Mouse (Mus musculus) limb, embryonic 12.5 days (tissue): ENCODE data around the gene Fam53b. TPM values are rescaled to one million over a fixed set of nuclear protein-coding genes. Genes with fewer than 3 reads are reported as not detected.
A peak's percentile ranks its signal among the peaks of the same experiment; 100 is the strongest.

ENCODE experiments used
- ATAC-seq: fragments of 200-750 bp; cut with Nextera tagmentation; 2 replicates; pipeline ENCODE4 v1.8.0; 2017; ENCODE audit warnings: low read depth, moderate TSS enrichment; ENCODE audit not compliant: insufficient number of reproducible peaks, insufficient read depth, low FRiP score, low TSS enrichment
- H3K27ac ChIP-seq: fragments of 300-500 bp; sonication (generic); 2 replicates; pipeline ENCODE4 v1.5.1; 2016; ENCODE audit warnings: mild to moderate bottlenecking, moderate library complexity
- H3K27me3 ChIP-seq: fragments of 300-500 bp; sonication (generic); 2 replicates; pipeline ENCODE4 v1.6.1; 2016; ENCODE audit warnings: mild to moderate bottlenecking, moderate library complexity
- H3K36me3 ChIP-seq: fragments of 300-500 bp; sonication (generic); 2 replicates; pipeline ENCODE4 v1.6.1; 2016; ENCODE audit warnings: mild to moderate bottlenecking, moderate library complexity
- H3K4me1 ChIP-seq: fragments of 300-500 bp; sonication (generic); replicated peaks from 2 replicates; pipeline ENCODE4 v1.6.1; 2016
- H3K4me2 ChIP-seq: fragments of 300-500 bp; sonication (generic); 2 replicates; pipeline ENCODE4 v1.6.1; 2016; ENCODE audit warnings: mild to moderate bottlenecking, moderate library complexity
- H3K4me3 ChIP-seq: fragments of 300-500 bp; sonication (generic); replicated peaks from 2 replicates; pipeline ENCODE4 v1.5.1; 2016; ENCODE audit warnings: mild to moderate bottlenecking
- H3K9ac ChIP-seq: fragments of 300-500 bp; sonication (generic); replicated peaks from 2 replicates; pipeline ENCODE4 v1.6.1; 2016; ENCODE audit warnings: mild to moderate bottlenecking, moderate library complexity
- H3K9me3 ChIP-seq: fragments of 300-500 bp; sonication (generic); 2 replicates; pipeline ENCODE4 v1.6.1; 2016; ENCODE audit warnings: mild to moderate bottlenecking, moderate library complexity
- WGBS: fragments of 180-500 bp; shearing (Covaris S2); methylation state at CpG from one replicate; pipeline ENCODE4 v1.1.7; 2016; 5-methylcytosine and 5-hydroxymethylcytosine counted together
- polyA plus RNA-seq: library from polyadenylated mRNA; unstranded; fragments of >200 nt; fragmentation: Nextera tagmentation; extraction: Ambion mirVana; gene quantifications from 2 replicates; pipeline ENCODE4 v1.2.1, GENCODE M21; 2016

Gene Fam53b
- polyA plus RNA-seq, result 27.7 and 29.8 TPM in 2 replicates

DNA sequence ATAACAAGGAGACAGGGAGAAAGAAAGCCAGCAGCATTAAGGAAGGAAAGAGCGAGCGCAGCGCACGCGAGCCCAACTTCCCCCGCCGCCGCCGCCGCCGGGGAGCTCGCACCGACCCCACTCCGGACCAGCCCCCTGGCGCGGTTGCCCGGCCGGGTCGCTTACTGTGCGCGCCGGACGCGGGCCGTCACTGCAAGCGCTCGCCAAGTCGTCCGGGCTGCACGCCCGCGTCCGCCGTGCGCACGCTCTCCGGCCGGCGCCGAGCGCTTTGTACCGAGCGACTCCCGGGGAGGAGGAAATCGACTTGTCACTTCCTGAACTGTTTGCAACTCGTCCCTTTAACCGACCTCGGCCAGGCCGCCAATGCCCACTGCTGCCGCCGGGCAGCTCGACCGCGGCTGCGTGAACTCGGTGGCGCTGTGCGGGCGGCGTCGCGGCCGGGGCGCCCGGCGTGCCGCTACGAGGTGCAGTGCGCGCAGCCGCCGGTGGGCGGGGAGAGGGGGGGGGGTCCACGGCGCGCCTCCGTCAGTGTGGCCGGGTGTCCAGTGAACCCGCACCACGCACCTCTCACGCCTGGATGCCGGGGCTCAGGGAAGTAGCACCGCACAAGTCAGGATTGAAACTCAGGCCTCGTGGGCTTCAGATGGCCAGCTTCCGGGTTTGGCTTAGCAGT is at the start of gene Fam53b:
TSS of gene Fam53b (minus strand) at position 471 of the 673 bp plus-strand sequence.
- no peaks in the 10 kb centered on the region for H3K27me3 ChIP-seq
- H3K27ac ChIP-seq, result peak within 1 kb of the TSS; percentile 96
- H3K36me3 ChIP-seq, result no peaks in the 10 kb centered on the region
- no peaks in the 10 kb centered on the region for H3K9me3 ChIP-seq
- WGBS, result under 1% methylated on average over 85 of the region's 85 CpGs
- peak; percentile 29; the same call in 1 of the 2 replicates for ATAC-seq
- H3K4me2 ChIP-seq, result peak within 1 kb of the TSS; percentile 83
- peaks cover 63% of the 10 kb centered on the region for H3K4me1 ChIP-seq
- peak within 1 kb of the TSS; percentile 91 for H3K9ac ChIP-seq
- peak within 1 kb of the TSS; percentile 73 for H3K4me3 ChIP-seq

- ATAC-seq, result peak; percentile 90
- Histone ChIP-seq H3K27me3 (no peaks in the 10 kb centered on the region), H3K4me3 (peak within 1 kb of the TSS; percentile 97), H3K4me1 (peaks cover 18% of the 10 kb centered on the region), H3K9ac (peak within 1 kb of the TSS; percentile 92), H3K9me3 (no peaks in the 10 kb centered on the region), H3K4me2 (peak within 1 kb of the TSS; percentile 65), H3K27ac (peak within 1 kb of the TSS; percentile 87), H3K36me3 (no peaks in the 10 kb centered on the region)
- WGBS, result under 1% methylated on average over 53 of the region's 53 CpGs
These were observed 45.6 kb upstream of the Fam53b start, which contains the start of gene Abraxas2 for GRCm38 (mm10) chr7:132859042-132859958. Gene Abraxas2, plus strand, starts transcription at chr7:132859225.

DNA sequence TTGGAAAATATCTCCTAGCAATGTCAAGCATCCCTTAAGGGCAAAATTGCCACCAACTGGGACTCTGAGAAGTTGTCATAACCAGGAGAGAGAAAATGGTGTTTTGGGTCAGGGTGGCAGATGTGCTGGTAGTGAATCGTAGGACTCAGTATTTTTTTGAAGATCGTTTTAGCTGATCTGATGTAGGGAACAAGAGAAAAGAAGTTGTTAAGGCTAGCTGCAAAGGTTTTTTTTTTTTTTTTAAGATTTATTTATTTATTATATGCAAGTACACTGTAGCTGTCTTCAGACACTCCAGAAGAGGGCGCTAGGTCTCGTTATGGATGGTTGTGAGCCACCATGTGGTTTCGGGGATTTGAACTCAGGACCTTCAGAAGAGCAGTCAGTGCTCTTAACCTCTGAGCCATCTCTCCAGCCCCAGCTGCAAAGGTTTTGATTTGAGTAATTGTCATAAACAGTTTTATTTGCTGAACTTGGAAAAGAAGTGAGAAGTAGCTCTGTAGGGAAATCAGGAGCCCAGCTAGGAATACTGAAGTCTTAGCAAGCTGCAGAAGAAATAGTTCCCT is 44.4 kb upstream of the Fam53b start:
- WGBS, result 72% methylated on average over 5 of the region's 5 CpGs
- H3K36me3 ChIP-seq, result no peaks in the 10 kb centered on the region
- H3K4me1 ChIP-seq, result peaks cover 19% of the 10 kb centered on the region
- no peak overlapping the region for H3K9ac ChIP-seq
- no peaks in the 10 kb centered on the region for H3K27me3 ChIP-seq
- no peak overlapping the region for H3K4me2 ChIP-seq
- H3K27ac ChIP-seq, result no peak overlapping the region
- H3K4me3 ChIP-seq, result no peak overlapping the region
- no peaks in the 10 kb centered on the region for H3K9me3 ChIP-seq
- ATAC-seq, result no peak

DNA sequence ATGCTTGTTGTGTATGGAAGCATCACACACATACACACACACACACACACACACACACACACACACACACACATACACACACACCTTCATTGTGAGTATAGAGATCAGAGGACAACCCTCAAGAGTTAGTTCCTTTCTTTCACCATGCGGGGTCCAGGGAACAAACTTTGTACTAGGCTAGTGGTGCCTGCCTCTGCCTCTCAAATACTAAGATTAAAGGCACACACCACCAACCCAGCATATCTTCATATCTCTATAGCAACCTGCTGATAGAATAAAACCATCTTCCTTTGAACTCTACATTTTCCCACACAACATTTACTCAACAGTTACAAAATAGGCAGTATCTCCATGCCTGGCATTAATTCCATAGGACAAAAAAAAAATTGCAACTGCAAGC is 42.4 kb upstream of the Fam53b start:
- ATAC-seq, result no peak
- no peaks in the 10 kb centered on the region for H3K36me3 ChIP-seq
- peaks cover 20% of the 10 kb centered on the region for H3K4me1 ChIP-seq
- H3K27me3 ChIP-seq, result no peaks in the 10 kb centered on the region
- H3K9ac ChIP-seq, result no peak overlapping the region
- no peak overlapping the region for H3K4me3 ChIP-seq
- WGBS, result 89% methylated on average over 1 of the region's 1 CpGs
- H3K9me3 ChIP-seq, result no peaks in the 10 kb centered on the region
- no peak overlapping the region for H3K4me2 ChIP-seq
- no peak overlapping the region for H3K27ac ChIP-seq

- H3K27ac ChIP-seq, result peak overlapping the region; percentile 41; the same call in 1 of the 2 replicates
- H3K4me2 ChIP-seq, result no peak overlapping the region
- WGBS, result 45% methylated on average over 4 of the region's 4 CpGs
These were observed 40.3 kb upstream of the Fam53b start for GRCm38 (mm10) chr7:132853946-132854345.

DNA sequence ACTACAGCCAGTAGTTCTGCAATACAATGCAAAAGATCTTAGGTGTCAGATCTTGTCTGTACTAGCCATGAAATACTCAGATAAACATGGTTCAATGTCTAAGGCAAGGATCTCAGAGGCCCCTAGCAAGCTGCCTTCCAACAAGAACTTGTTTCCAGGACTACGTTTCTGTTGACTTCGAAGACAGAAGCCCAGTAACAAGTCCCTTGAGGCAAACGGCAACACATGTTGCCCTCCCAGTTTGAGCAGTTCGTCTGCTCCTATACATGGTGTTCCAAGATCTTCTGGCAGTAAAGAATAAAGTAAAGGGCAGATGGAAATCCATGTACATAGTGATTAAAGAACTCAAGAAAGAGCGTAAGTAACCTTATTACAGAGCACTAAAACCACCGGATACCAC is 39.7 kb upstream of the Fam53b start:
- peaks cover 22% of the 10 kb centered on the region for H3K36me3 ChIP-seq
- ATAC-seq, result no peak
- 38% methylated on average over 6 of the region's 6 CpGs for WGBS
- H3K4me1 ChIP-seq, result peaks cover 10% of the 10 kb centered on the region
- H3K9ac ChIP-seq, result no peak overlapping the region
- no peak overlapping the region for H3K4me3 ChIP-seq
- no peak overlapping the region for H3K4me2 ChIP-seq
- H3K27ac ChIP-seq, result peak overlapping the region; percentile 98; the same call in 1 of the 2 replicates
- no peaks in the 10 kb centered on the region for H3K9me3 ChIP-seq
- H3K27me3 ChIP-seq, result no peaks in the 10 kb centered on the region

More at GRCm38 (mm10) chr7:132853946-132854345, 40.3 kb upstream of the Fam53b start:
- Histone ChIP-seq H3K9me3 (no peaks in the 10 kb centered on the region), H3K36me3 (peaks cover 17% of the 10 kb centered on the region), H3K9ac (no peak overlapping the region), H3K27me3 (no peaks in the 10 kb centered on the region), H3K4me3 (no peak overlapping the region), H3K4me1 (peaks cover 10% of the 10 kb centered on the region)
- ATAC-seq, result no peak

DNA sequence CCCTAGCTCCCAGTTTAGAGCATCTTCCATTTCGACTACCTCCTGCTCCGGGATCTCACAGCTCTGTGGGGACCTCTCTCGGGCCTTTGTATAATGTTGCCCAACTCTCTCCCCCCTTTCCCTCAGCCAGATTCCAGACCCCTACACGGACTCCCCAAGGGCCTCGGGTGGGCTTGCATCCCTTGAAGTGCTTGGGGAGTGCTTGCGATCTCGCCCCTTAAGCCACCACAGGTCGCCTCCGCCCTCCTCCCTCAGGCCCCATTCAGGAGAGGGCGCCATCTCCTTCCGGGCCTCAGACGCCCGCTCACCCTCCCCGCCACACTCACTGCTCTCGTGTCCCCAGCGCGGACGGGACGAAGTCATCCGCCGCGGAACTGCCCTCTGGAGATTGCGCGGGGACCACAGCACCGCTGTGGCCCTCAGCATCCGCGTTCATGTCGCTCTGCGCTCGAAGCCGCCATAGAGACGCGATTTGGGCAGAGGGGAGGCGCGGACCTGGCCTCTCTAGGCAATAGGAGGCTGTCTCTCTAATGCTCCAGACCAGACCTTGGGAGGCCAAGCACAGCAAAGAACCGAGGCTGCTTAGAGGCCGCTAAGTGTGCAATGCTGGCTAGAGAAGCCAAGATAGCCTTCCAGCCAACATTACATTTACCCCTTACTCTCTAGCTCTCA is 38.6 kb upstream of the Fam53b start, which contains the start of gene Eef1akmt2:
TSS of gene Eef1akmt2 (minus strand) at position 501 of the 672 bp plus-strand sequence.
- peak within 1 kb of the TSS; percentile 65 for H3K4me2 ChIP-seq
- peak within 1 kb of the TSS; percentile 96 for H3K9ac ChIP-seq
- H3K27me3 ChIP-seq, result no peaks in the 10 kb centered on the region
- H3K36me3 ChIP-seq, result peaks cover 33% of the 10 kb centered on the region
- peak; percentile 91 for ATAC-seq
- H3K4me3 ChIP-seq, result peak within 1 kb of the TSS; percentile 78
- peak within 1 kb of the TSS; percentile 98 for H3K27ac ChIP-seq
- 0% methylated on average over 37 of the region's 37 CpGs for WGBS
- no peaks in the 10 kb centered on the region for H3K9me3 ChIP-seq
- H3K4me1 ChIP-seq, result peaks cover 10% of the 10 kb centered on the region

DNA sequence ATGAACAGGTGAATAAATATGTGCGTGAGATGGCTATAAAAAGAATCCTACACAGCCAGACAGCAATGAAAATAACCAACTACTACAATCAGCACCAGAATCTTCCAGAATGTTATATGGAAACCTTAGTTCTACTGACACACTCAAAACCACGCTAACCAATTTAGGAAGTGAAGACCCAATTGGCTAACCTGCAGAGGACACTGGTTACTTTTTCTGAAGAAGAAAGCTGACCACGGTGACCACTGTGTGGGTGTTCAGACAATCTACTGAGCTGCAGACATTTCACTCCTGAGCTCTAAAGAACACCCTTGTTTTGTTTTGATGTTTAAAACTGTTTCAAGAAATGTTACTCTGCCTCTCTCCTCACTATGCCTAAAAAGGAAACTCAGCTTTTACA is 29.5 kb upstream of the Fam53b start:
- no peak for ATAC-seq
- no peak overlapping the region for H3K4me2 ChIP-seq
- H3K4me3 ChIP-seq, result no peak overlapping the region
- WGBS, result 94% methylated on average over 3 of the region's 3 CpGs
- no peak overlapping the region for H3K27ac ChIP-seq
- no peaks in the 10 kb centered on the region for H3K27me3 ChIP-seq
- no peaks in the 10 kb centered on the region for H3K9me3 ChIP-seq
- no peaks in the 10 kb centered on the region for H3K4me1 ChIP-seq
- no peak overlapping the region for H3K9ac ChIP-seq
- peaks cover 71% of the 10 kb centered on the region for H3K36me3 ChIP-seq

GRCm38 (mm10) chr7:132842455-132842854 is 28.8 kb upstream of the Fam53b start:
- no peak for ATAC-seq
- peaks cover 64% of the 10 kb centered on the region for H3K36me3 ChIP-seq
- H3K9me3 ChIP-seq, result no peaks in the 10 kb centered on the region
- no peak overlapping the region for H3K4me2 ChIP-seq
- no peak overlapping the region for H3K27ac ChIP-seq
- no peaks in the 10 kb centered on the region for H3K27me3 ChIP-seq
- no peaks in the 10 kb centered on the region for H3K4me1 ChIP-seq
- WGBS, result 94% methylated on average over 1 of the region's 1 CpGs
- no peak overlapping the region for H3K9ac ChIP-seq
- H3K4me3 ChIP-seq, result no peak overlapping the region

DNA sequence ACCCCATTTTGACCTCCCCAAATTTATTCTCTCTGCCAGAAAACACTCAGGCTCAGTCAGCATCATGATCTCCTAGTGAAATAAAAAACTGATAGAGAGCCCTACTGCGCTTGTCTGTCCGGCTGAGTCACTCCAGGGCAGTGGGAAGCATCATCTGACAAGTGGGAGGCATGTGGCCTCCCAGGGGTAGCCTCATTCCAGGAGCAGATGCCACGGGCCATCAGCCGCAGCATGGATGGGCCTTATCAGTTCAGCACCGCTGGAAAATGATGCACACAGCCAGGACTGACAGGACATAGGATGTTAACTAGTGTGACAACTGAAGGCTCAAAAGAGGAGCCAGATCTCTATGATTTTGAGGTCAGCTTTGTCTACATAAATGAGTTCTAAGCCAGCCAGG is 27.6 kb upstream of the Fam53b start:
- H3K27ac ChIP-seq, result no peak overlapping the region
- ATAC-seq, result no peak
- H3K4me1 ChIP-seq, result no peaks in the 10 kb centered on the region
- no peaks in the 10 kb centered on the region for H3K9me3 ChIP-seq
- H3K9ac ChIP-seq, result no peak overlapping the region
- H3K4me2 ChIP-seq, result no peak overlapping the region
- H3K36me3 ChIP-seq, result peaks cover 57% of the 10 kb centered on the region
- no peaks in the 10 kb centered on the region for H3K27me3 ChIP-seq
- H3K4me3 ChIP-seq, result no peak overlapping the region
- 85% methylated on average over 5 of the region's 5 CpGs for WGBS
